Mouse (Mus musculus) adrenal gland (tissue): ENCODE results near the gene Glo1.
"Not testable (repeated sequence)": the region's sequence is repeated elsewhere in the genome, so short reads cannot be mapped to it uniquely, and the experiment has no call there.

Experiments used
- intact Hi-C: fragments of 180-260 bp; cut with DNase I; formaldehyde crosslinking; loops from one replicate; pipeline ENCODE4 v1.15.1; 2025
- long read RNA-seq, 2 experiments: library from polyadenylated mRNA; unstranded; transcript quantifications; one replicate each; pipeline ENCODE4 v2.0.0; 2020; ENCODE audit warnings: borderline replicate concordance in 1 of 2; ENCODE audit not compliant: insufficient replicate concordance in 1 of 2

Glo1 gene
- long read RNA-seq, experiment 1, full-length matches to known transcripts: 193 of 204 reads
- long read RNA-seq, experiment 1, partial matches to known transcripts: 6 of 204 reads
- long read RNA-seq, experiment 1, other reads (novel, unspliced or antisense): 5 of 204 reads
- long read RNA-seq, experiment 2, full-length matches to known transcripts: 239 of 249 reads
- long read RNA-seq, experiment 2, partial matches to known transcripts: 3 of 249 reads
- long read RNA-seq, experiment 2, other reads (novel, unspliced or antisense): 7 of 249 reads

- intact Hi-C loops: not testable (repeated sequence)
Observed at GRCm38 (mm10) chr17:30626719-30627118, at the start of gene Glo1. Gene Glo1 (minus strand): TSS chr17:30626871.

- intact Hi-C loops: no loop called here
Observed at GRCm38 (mm10) chr17:30675021-30675740, 48.5 kb upstream of the Glo1 start.

- intact Hi-C loops: no loop called here
Observed at GRCm38 (mm10) chr17:30673023-30673422, 46.4 kb upstream of the Glo1 start.

GRCm38 (mm10) chr17:30672556-30672955, 45.9 kb upstream of the Glo1 start:
- intact Hi-C loops: no loop called here

- intact Hi-C loops: no loop called here
Observed at GRCm38 (mm10) chr17:30664856-30665255, 38.2 kb upstream of the Glo1 start.

GRCm38 (mm10) chr17:30663170-30663569, 36.5 kb upstream of the Glo1 start:
- intact Hi-C loops: no loop called here

GRCm38 (mm10) chr17:30662131-30662530, 35.5 kb upstream of the Glo1 start:
- intact Hi-C loops: no loop called here

GRCm38 (mm10) chr17:30658152-30658544, 31.5 kb upstream of the Glo1 start:
- intact Hi-C loops: no loop called here

- intact Hi-C loops: no loop called here
Observed at GRCm38 (mm10) chr17:30657530-30658151, 31.0 kb upstream of the Glo1 start.

GRCm38 (mm10) chr17:30653010-30653409, 26.3 kb upstream of the Glo1 start:
- intact Hi-C loops: no loop called here

GRCm38 (mm10) chr17:30648770-30649169, 22.1 kb upstream of the Glo1 start:
- intact Hi-C loops: no loop called here

- intact Hi-C loops: no loop called here
Observed at GRCm38 (mm10) chr17:30640896-30641295, 14.2 kb upstream of the Glo1 start.

GRCm38 (mm10) chr17:30638996-30639395, 12.3 kb upstream of the Glo1 start:
- intact Hi-C loops: no loop called here

GRCm38 (mm10) chr17:30637714-30638113, 11.0 kb upstream of the Glo1 start:
- intact Hi-C loops: no loop called here

- intact Hi-C loops: no loop called here
Observed at GRCm38 (mm10) chr17:30635367-30635766, 8.7 kb upstream of the Glo1 start.

- intact Hi-C loops: not testable (repeated sequence)
Observed at GRCm38 (mm10) chr17:30624132-30624531, 2.5 kb downstream of the Glo1 start, which contains the start of gene Dnah8. Gene Dnah8 (plus strand): TSS chr17:30624354.

GRCm38 (mm10) chr17:30623200-30623599, 3.5 kb downstream of the Glo1 start:
- intact Hi-C loops: no loop called here

- intact Hi-C loops: no loop called here
Observed at GRCm38 (mm10) chr17:30621450-30621849, 5.2 kb downstream of the Glo1 start.

GRCm38 (mm10) chr17:30620548-30620947, 6.1 kb downstream of the Glo1 start:
- intact Hi-C loops: no loop called here

GRCm38 (mm10) chr17:30619153-30619552, 7.5 kb downstream of the Glo1 start:
- intact Hi-C loops: no loop called here

GRCm38 (mm10) chr17:30618136-30618891, 8.4 kb downstream of the Glo1 start:
- intact Hi-C loops: no loop called here

- intact Hi-C loops: no loop called here
Observed at GRCm38 (mm10) chr17:30616203-30616602, 10.5 kb downstream of the Glo1 start.
